Mouse (Mus musculus): ENCODE measurements around the gene Mettl8. TPM values are rescaled to one million over a fixed set of nuclear protein-coding genes. Genes with fewer than 3 reads are reported as not detected.

The Mettl8 gene
- polyA plus RNA-seq, 1 experiment from 2014 or later: 3.8 TPM

- Histone ChIP-seq H3K9me3 (ENCODE audit: low read length) (no peaks in the 10 kb centered on the region), H3K27me3 (ENCODE audit: insufficient read depth, low read length) (no peaks in the 10 kb centered on the region), H3K9ac (replicated peaks) (no peak overlapping the region), H3K4me3 (ENCODE audit: low read depth, low read length) (no peak overlapping the region), H3K4me1 (ENCODE audit: insufficient read depth) (peaks cover 6% of the 10 kb centered on the region; the same call in 1 of the 2 replicates), H3K27ac (ENCODE audit: low read depth) (no peak overlapping the region), H3K4me2 (ENCODE audit: low read depth, low read length) (no peak overlapping the region), H3K36me3 (replicated peaks; ENCODE audit: insufficient read depth, low read length) (peaks cover 36% of the 10 kb centered on the region)
- WGBS (ENCODE audit: insufficient replicate concordance): 68% methylated on average over 4 of the region's 4 CpGs
- ATAC-seq (peak; percentile 87), DNase-seq (no peak)
- TF ChIP-seq EP300 (IDR thresholded peaks at IDR 0.05; ENCODE audit: low read depth) (peak; percentile 59; the same call in 1 of the 2 replicates), CTCF (IDR thresholded peaks at IDR 0.05; ENCODE audit: low read depth) (peak; percentile 47)
Observed at GRCm38 (mm10) chr2:71090660-71091445, 35.5 kb upstream of the Mettl8 start.

DNA sequence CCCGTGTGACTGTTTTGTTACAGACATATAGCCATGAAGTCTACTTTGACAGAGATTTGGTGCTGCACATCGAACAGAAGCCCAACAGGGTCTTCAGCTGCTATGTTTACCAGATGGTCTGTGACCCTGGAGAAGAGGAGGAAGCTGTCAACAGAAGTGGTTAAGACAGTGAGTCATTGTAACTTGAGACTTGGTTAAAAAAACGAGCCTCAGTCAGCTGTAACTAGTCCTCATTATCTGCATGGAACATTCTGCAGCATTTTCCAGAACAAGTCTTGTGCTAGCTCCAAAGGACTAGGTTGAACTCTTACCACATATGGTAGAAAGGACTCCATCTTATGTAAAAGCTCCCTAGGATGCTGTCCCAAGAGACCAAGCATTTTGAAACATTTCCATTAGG lies 34.4 kb upstream of the Mettl8 start:
- H3K27ac ChIP-seq (ENCODE audit: low read depth): no peak overlapping the region
- no peak for TF ChIP-seq CTCF (IDR thresholded peaks at IDR 0.05; ENCODE audit: low read depth)
- no peak for TF ChIP-seq EP300 (IDR thresholded peaks at IDR 0.05; ENCODE audit: low read depth)
- H3K4me1 ChIP-seq (ENCODE audit: insufficient read depth): peaks cover 6% of the 10 kb centered on the region; the same call in 1 of the 2 replicates
- peaks cover 36% of the 10 kb centered on the region for H3K36me3 ChIP-seq (replicated peaks; ENCODE audit: insufficient read depth, low read length)
- DNase-seq (no peak), ATAC-seq (no peak)
- H3K27me3 ChIP-seq (ENCODE audit: insufficient read depth, low read length): no peaks in the 10 kb centered on the region
- H3K4me2 ChIP-seq (ENCODE audit: low read depth, low read length): no peak overlapping the region
- no peaks in the 10 kb centered on the region for H3K9me3 ChIP-seq (ENCODE audit: low read length)
- H3K4me3 ChIP-seq (ENCODE audit: low read depth, low read length): no peak overlapping the region
- 66% methylated on average over 3 of the region's 3 CpGs for WGBS (ENCODE audit: insufficient replicate concordance)
- no peak overlapping the region for H3K9ac ChIP-seq (replicated peaks)

DNA sequence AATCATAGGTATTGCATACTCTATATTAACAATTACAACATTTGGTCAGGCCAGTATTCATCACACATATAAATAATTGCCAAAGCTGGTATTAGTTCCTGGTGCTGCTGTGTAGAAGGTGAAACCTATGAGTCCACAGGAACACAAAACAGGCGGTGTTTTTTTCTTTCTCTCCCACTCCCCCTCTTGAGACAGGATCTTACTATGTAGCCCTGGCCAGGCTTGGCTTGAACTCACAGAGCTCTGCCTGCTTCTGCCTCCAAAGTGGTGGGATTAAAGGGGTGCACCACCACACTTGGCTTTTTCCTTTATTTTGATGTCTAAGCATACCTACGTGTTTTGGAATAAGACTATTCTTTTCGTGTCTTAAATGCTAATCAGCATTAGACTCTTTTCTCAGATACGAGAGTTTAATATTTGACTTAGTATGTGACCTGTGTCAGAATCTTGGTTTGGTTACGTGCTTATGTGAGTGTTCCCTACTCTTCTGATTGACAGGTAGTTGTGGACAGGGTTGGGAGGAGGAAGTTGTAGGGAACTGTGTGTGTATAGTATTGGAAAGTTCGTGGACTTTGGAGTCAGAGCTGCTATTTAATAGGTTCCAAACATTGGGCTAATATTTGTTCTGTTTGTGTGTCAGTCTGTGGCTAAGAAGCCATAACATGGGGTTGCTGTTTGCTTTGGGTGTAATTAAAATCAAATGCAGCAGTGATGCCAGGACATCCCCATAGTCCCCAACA lies 28.2 kb upstream of the Mettl8 start:
- no peaks in the 10 kb centered on the region for H3K4me1 ChIP-seq (ENCODE audit: insufficient read depth)
- no peaks in the 10 kb centered on the region for H3K9me3 ChIP-seq (ENCODE audit: low read length)
- H3K4me3 ChIP-seq (ENCODE audit: low read depth, low read length): no peak overlapping the region
- TF ChIP-seq EP300 (IDR thresholded peaks at IDR 0.05; ENCODE audit: low read depth) (no peak), CTCF (IDR thresholded peaks at IDR 0.05; ENCODE audit: low read depth) (no peak)
- no peaks in the 10 kb centered on the region for H3K27me3 ChIP-seq (ENCODE audit: insufficient read depth, low read length)
- peaks cover 22% of the 10 kb centered on the region for H3K36me3 ChIP-seq (replicated peaks; ENCODE audit: insufficient read depth, low read length)
- peak; percentile 99 for ATAC-seq
- H3K9ac ChIP-seq (replicated peaks): no peak overlapping the region
- 68% methylated on average over 6 of the region's 6 CpGs for WGBS (ENCODE audit: insufficient replicate concordance)
- DNase-seq: no peak
- H3K27ac ChIP-seq (ENCODE audit: low read depth): peak overlapping the region; percentile 81
- H3K4me2 ChIP-seq (ENCODE audit: low read depth, low read length): no peak overlapping the region

DNA sequence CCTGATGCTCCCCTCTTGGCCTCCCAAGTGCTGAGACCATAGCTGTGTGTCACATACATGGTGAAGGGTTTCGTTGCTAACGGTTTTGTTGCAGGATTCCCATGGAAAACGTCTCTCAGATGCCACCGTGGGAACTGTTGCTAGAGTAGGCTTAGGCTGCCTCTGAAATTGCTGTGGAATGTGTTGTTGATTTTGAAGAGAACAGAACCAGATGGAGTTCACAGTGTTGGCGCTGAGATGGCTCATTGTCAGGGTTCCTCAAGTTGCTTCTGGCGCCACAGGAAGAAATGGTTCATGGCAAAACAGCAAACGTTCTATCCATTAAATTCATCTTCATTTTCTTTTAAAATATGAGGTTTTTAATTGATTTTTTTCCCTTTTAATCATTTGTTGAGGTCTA lies 27.0 kb upstream of the Mettl8 start:
- Histone ChIP-seq H3K9ac (replicated peaks) (no peak overlapping the region), H3K4me3 (ENCODE audit: low read depth, low read length) (no peak overlapping the region), H3K4me2 (ENCODE audit: low read depth, low read length) (no peak overlapping the region), H3K36me3 (replicated peaks; ENCODE audit: insufficient read depth, low read length) (peaks cover 13% of the 10 kb centered on the region), H3K9me3 (ENCODE audit: low read length) (no peaks in the 10 kb centered on the region), H3K27me3 (ENCODE audit: insufficient read depth, low read length) (no peaks in the 10 kb centered on the region), H3K27ac (ENCODE audit: low read depth) (no peak overlapping the region), H3K4me1 (ENCODE audit: insufficient read depth) (no peaks in the 10 kb centered on the region)
- ATAC-seq: no peak
- 87% methylated on average over 7 of the region's 7 CpGs for WGBS (ENCODE audit: insufficient replicate concordance)
- no peak for TF ChIP-seq CTCF (IDR thresholded peaks at IDR 0.05; ENCODE audit: low read depth)
- TF ChIP-seq EP300 (IDR thresholded peaks at IDR 0.05; ENCODE audit: low read depth): no peak
- no peak for DNase-seq

DNA sequence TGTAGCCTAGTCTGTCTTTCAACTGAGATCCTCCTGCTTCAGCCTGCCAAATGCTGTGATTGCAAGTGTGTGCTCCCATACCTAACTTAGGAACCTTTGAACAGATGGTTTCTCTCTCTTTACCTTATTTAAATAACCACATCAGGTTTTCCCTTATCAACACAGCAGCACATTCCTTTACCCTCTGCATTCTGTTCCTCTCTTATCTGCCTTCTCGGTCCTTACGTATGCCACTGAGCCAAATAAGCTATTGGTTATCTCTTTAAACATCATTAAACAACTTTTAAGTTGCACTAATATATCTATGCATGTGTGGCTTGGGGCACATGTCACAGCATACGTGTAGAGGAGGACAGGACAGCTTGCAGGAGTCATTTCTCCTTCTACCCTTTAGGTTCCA lies 18.4 kb upstream of the Mettl8 start:
- Histone ChIP-seq H3K4me1 (ENCODE audit: insufficient read depth) (0 out of 2 replicates have a peak, but pooled peaks cover 3% of the 10 kb centered on the region), H3K27me3 (ENCODE audit: insufficient read depth, low read length) (no peaks in the 10 kb centered on the region), H3K36me3 (replicated peaks; ENCODE audit: insufficient read depth, low read length) (peaks cover 9% of the 10 kb centered on the region; the same call in 1 of the 2 replicates), H3K9ac (replicated peaks) (no peak overlapping the region), H3K4me2 (ENCODE audit: low read depth, low read length) (no peak overlapping the region), H3K9me3 (ENCODE audit: low read length) (no peaks in the 10 kb centered on the region), H3K4me3 (ENCODE audit: low read depth, low read length) (no peak overlapping the region), H3K27ac (ENCODE audit: low read depth) (no peak overlapping the region)
- 48% methylated on average over 3 of the region's 3 CpGs for WGBS (ENCODE audit: insufficient replicate concordance)
- TF ChIP-seq EP300 (IDR thresholded peaks at IDR 0.05; ENCODE audit: low read depth) (peak; percentile 79), CTCF (IDR thresholded peaks at IDR 0.05; ENCODE audit: low read depth) (no peak)
- DNase-seq (no peak), ATAC-seq (peak; percentile 66)

GRCm38 (mm10) chr2:71073330-71073729 lies 17.9 kb upstream of the Mettl8 start:
- no peak overlapping the region for H3K27ac ChIP-seq (ENCODE audit: low read depth)
- TF ChIP-seq EP300 (IDR thresholded peaks at IDR 0.05; ENCODE audit: low read depth) (no peak), CTCF (IDR thresholded peaks at IDR 0.05; ENCODE audit: low read depth) (no peak)
- ATAC-seq (no peak), DNase-seq (no peak)
- no peak overlapping the region for H3K9ac ChIP-seq (replicated peaks)
- H3K4me1 ChIP-seq (ENCODE audit: insufficient read depth): 0 out of 2 replicates have a peak, but pooled peaks cover 3% of the 10 kb centered on the region
- WGBS (ENCODE audit: insufficient replicate concordance): 60% methylated on average over 3 of the region's 3 CpGs
- no peak overlapping the region for H3K4me3 ChIP-seq (ENCODE audit: low read depth, low read length)
- no peak overlapping the region for H3K4me2 ChIP-seq (ENCODE audit: low read depth, low read length)
- peaks cover 9% of the 10 kb centered on the region; the same call in 1 of the 2 replicates for H3K36me3 ChIP-seq (replicated peaks; ENCODE audit: insufficient read depth, low read length)
- no peaks in the 10 kb centered on the region for H3K9me3 ChIP-seq (ENCODE audit: low read length)
- no peaks in the 10 kb centered on the region for H3K27me3 ChIP-seq (ENCODE audit: insufficient read depth, low read length)
